Mouse (Mus musculus): ENCODE results near the gene Myo3b.

GRCm38 (mm10) chr2:70034895-70035294, 4.0 kb upstream of the Myo3b start:
- TF ChIP-seq POLR2A (IDR thresholded peaks at IDR 0.05; ENCODE audit: extremely low read depth, insufficient read depth, low read length): no peak
- no peak for TF ChIP-seq CTCF (IDR thresholded peaks at IDR 0.05; ENCODE audit: low read depth, low read length)

All from liver, adult 2 months (tissue).